8 mouse cellular contexts compared by ENCODE assay signal in genomic region chr3:69004437-69005337, GRCm38 (mm10). TPM values are rescaled to one million over a fixed set of nuclear protein-coding genes. Genes with fewer than 3 reads are reported as not detected.
DNase-seq lines count a peak whose midpoint lies in the region; ATAC-seq and TF ChIP-seq lines count a peak whose summit lies in the region.

Gene Ift80 (minus strand): TSS chr3:69004570.
Gene Smc4 (plus strand): TSS chr3:69004738.

- no peaks in the 10 kb centered on the region for H3K9me3 ChIP-seq in hindbrain, embryonic 10.5 days
- no peaks in the 10 kb centered on the region for H3K9me3 ChIP-seq in lung, postnatal 0 days (ENCODE audit: low read length)

- TF ChIP-seq CTCF in lung, postnatal 0 days (IDR thresholded peaks at IDR 0.05), result no peak

- H3K27me3 ChIP-seq in hindbrain, embryonic 10.5 days (ENCODE audit: insufficient read depth, poor library complexity, severe bottlenecking), result no peaks in the 10 kb centered on the region
- no peaks in the 10 kb centered on the region for H3K27me3 ChIP-seq in lung, postnatal 0 days (replicated peaks; ENCODE audit: insufficient read depth, low read length)

- DNase-seq in MN1 (ENCODE audit: low spot score), result peak; percentile 99
- peak; percentile 94 for DNase-seq in cerebellum, adult 9-10 months
- peak; percentile 97 for DNase-seq in hindbrain, embryonic 10.5 days (ENCODE audit: low spot score)
- peak; percentile 95 for DNase-seq in layer of hippocampus, adult 9-11 months
- peak; percentile 99 for DNase-seq in lung, postnatal 0 days (ENCODE audit: low spot score)
- peak; percentile 91 for DNase-seq in ovary, postnatal 14 days (ENCODE audit: low spot score)
- peak; percentile 96 for DNase-seq in thymus, postnatal 14 days

- H3K4me3 ChIP-seq in hindbrain, embryonic 10.5 days, result peak within 1 kb of the TSS; percentile 99
- peak within 1 kb of the TSS; percentile 97 for H3K4me3 ChIP-seq in lung, postnatal 0 days (ENCODE audit: low read depth, low read length)

- peak within 1 kb of the TSS; percentile 80 for H3K4me2 ChIP-seq in lung, postnatal 0 days (replicated peaks; ENCODE audit: low read depth, low read length)

- peak within 1 kb of the TSS; percentile 98 for H3K27ac ChIP-seq in hindbrain, embryonic 10.5 days
- peak within 1 kb of the TSS; percentile 92 for H3K27ac ChIP-seq in lung, postnatal 0 days (ENCODE audit: low read length)

- 0 out of 2 replicates have a peak, but pooled peaks have one; percentile 70 for TF ChIP-seq EP300 in lung, postnatal 0 days (IDR thresholded peaks at IDR 0.05)

- ATAC-seq in frontal cortex, adult (ENCODE audit: low TSS enrichment), result peak; percentile 98
- ATAC-seq in lung, postnatal 0 days, result peak; percentile 94

- under 1% methylated on average over 76 of the region's 76 CpGs for WGBS in hindbrain, embryonic 10.5 days
- under 1% methylated on average over 63 of the region's 76 CpGs for WGBS in lung, postnatal 0 days

- peak within 1 kb of the TSS; percentile 79 for H3K9ac ChIP-seq in lung, postnatal 0 days (replicated peaks; ENCODE audit: low read depth)

- H3K36me3 ChIP-seq in hindbrain, embryonic 10.5 days, result peaks cover 21% of the 10 kb centered on the region
- H3K36me3 ChIP-seq in lung, postnatal 0 days (ENCODE audit: insufficient read depth, low read length), result no peaks in the 10 kb centered on the region

- H3K4me1 ChIP-seq in hindbrain, embryonic 10.5 days (replicated peaks), result peaks cover 21% of the 10 kb centered on the region
- peaks cover 7% of the 10 kb centered on the region; the same call in 1 of the 2 replicates for H3K4me1 ChIP-seq in lung, postnatal 0 days (ENCODE audit: insufficient read depth, low read depth, low read length)

RNA-seq across cellular contexts. Expression of gene Ift80, which starts in this region (rescaled TPM):
- 12.9 and 18.2 TPM in 2 replicates for polyA plus RNA-seq in hindbrain, embryonic 10.5 days (2016; fragmentation: Nextera tagmentation; extraction: Ambion mirVana)
- polyA plus RNA-seq in lung, postnatal 0 days (2015; fragmentation: Nextera tagmentation; extraction: Ambion mirVana), result 5.9 and 8.9 TPM in 2 replicates

RNA-seq across cellular contexts. Expression of gene Smc4, which starts in this region (rescaled TPM):
- 101 and 172 TPM in 2 replicates for polyA plus RNA-seq in hindbrain, embryonic 10.5 days (2016; fragmentation: Nextera tagmentation; extraction: Ambion mirVana)
- polyA plus RNA-seq in lung, postnatal 0 days (2015; fragmentation: Nextera tagmentation; extraction: Ambion mirVana), result 74.2 and 86.6 TPM in 2 replicates

Comparison
In these comparisons a context has a peak if more than half of its experiments do, and no peak if none do; other contexts are left out.
1. Peak in every context shown above with its lines: DNase-seq, ATAC-seq, H3K4me3 ChIP-seq and H3K27ac ChIP-seq.